Mouse (Mus musculus) midbrain, postnatal 0 days (tissue): ENCODE measurements around the gene Sgtb. TPM values are rescaled to one million over a fixed set of nuclear protein-coding genes. Genes with fewer than 3 reads are reported as not detected.

Source experiments
- ATAC-seq: fragments of 200-750 bp; cut with Nextera tagmentation; 2 replicates; pipeline ENCODE4 v1.8.0; 2017; ENCODE audit warnings: moderate number of reproducible peaks, mild to moderate bottlenecking, moderate TSS enrichment, moderate library complexity; ENCODE audit not compliant: low FRiP score
- DNase-seq: peaks from one replicate; pipeline ENCODE4 v3.0.0-alpha.2; 2015; ENCODE audit warnings: low spot score
- H3K27ac ChIP-seq: fragments of 300-500 bp; sonication (generic); 2 replicates; pipeline ENCODE4 v1.5.1; 2014; ENCODE audit warnings: low read depth, mild to moderate bottlenecking, low read length, mixed read lengths
- H3K27me3 ChIP-seq: fragments of 300-500 bp; sonication (generic); 2 replicates; pipeline ENCODE4 v1.6.1; 2014; ENCODE audit warnings: low read length, control low read depth, mixed read lengths; ENCODE audit not compliant: insufficient read depth
- H3K36me3 ChIP-seq: fragments of 300-500 bp; sonication (generic); 2 replicates; pipeline ENCODE4 v1.6.1; 2014; ENCODE audit warnings: low read length, control low read depth, mixed read lengths; ENCODE audit not compliant: insufficient read depth
- H3K4me1 ChIP-seq: fragments of 300-500 bp; sonication (generic); 2 replicates; pipeline ENCODE4 v1.6.1; 2014; ENCODE audit warnings: mild to moderate bottlenecking, control low read depth, antibody characterized with exemption, low read length, mixed read lengths; ENCODE audit not compliant: insufficient read depth
- H3K4me2 ChIP-seq: fragments of 300-500 bp; sonication (generic); 2 replicates; pipeline ENCODE4 v1.6.1; 2014; ENCODE audit warnings: low read depth, mild to moderate bottlenecking, low read length, mixed read lengths; ENCODE audit not compliant: poor library complexity, severe bottlenecking
- H3K4me3 ChIP-seq: fragments of 300-500 bp; sonication (generic); 2 replicates; pipeline ENCODE4 v1.5.1; 2014; ENCODE audit warnings: low read depth, mild to moderate bottlenecking, low read length, moderate library complexity
- H3K9ac ChIP-seq: fragments of 300-500 bp; sonication (generic); replicated peaks from 2 replicates; pipeline ENCODE4 v1.6.1; 2014; ENCODE audit warnings: mild to moderate bottlenecking, low read length, moderate library complexity, mixed read lengths; ENCODE audit not compliant: poor library complexity, severe bottlenecking
- H3K9me3 ChIP-seq: fragments of 300-500 bp; sonication (generic); 2 replicates; pipeline ENCODE4 v1.6.1; 2016; ENCODE audit warnings: low read length, control low read depth
- CTCF ChIP-seq: IDR thresholded peaks from 2 replicates; pipeline ENCODE4 v1.5.1; 2016; ENCODE audit warnings: antibody characterized with exemption, mild to moderate bottlenecking
- WGBS: fragments of 180-500 bp; shearing (Covaris S2); extraction: QIAGEN DNeasy Blood & Tissue Kit; methylation state at CpG from one replicate; pipeline ENCODE4 v1.1.7; 2014; 5-methylcytosine and 5-hydroxymethylcytosine counted together
- polyA plus RNA-seq: library from polyadenylated mRNA; unstranded; fragments of >200 nt; fragmentation: Nextera tagmentation; extraction: Ambion mirVana; gene quantifications from 2 replicates; pipeline ENCODE4 v1.2.1, GENCODE M21; 2015
- total RNA-seq: library from RNA; depleted of rRNA; stranded (reverse); fragments of >200 nt; gene quantifications from 2 replicates; pipeline ENCODE4 v1.2.3, GENCODE M21; 2014

Gene Sgtb
- total and polyA plus RNA-seq, 2 experiments from 2014 or later = 19.8 to 33.0 TPM

DNA sequence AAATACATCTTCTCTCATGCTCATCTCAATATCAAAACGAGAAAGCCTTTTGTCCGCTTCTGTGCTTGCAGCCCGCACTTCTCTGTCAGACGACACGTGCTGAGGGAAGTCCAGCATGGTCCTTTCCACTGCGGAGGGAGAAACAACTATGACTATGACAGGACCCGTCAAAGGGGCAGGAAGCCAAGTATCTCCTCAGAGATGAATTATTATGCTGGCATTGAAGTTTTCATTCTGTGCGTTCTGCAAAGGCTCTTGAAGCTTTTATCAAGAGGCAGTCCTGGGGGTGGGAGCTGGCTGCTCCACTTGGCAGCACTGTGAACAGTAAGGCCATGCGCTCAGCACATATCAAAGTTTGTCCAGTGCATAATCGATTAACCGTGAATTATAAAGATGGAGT, 40.3 kb upstream of the Sgtb start:
- DNase-seq = peak; percentile 15
- Histone ChIP-seq H3K4me1 (no peaks in the 10 kb centered on the region), H3K27me3 (no peaks in the 10 kb centered on the region), H3K4me3 (no peak overlapping the region), H3K9ac (no peak overlapping the region), H3K9me3 (no peaks in the 10 kb centered on the region), H3K27ac (no peak overlapping the region), H3K36me3 (peaks cover 49% of the 10 kb centered on the region), H3K4me2 (no peak overlapping the region)
- WGBS = 88% methylated on average over 11 of the region's 11 CpGs
- ATAC-seq = no peak
- TF ChIP-seq CTCF = no peak

DNA sequence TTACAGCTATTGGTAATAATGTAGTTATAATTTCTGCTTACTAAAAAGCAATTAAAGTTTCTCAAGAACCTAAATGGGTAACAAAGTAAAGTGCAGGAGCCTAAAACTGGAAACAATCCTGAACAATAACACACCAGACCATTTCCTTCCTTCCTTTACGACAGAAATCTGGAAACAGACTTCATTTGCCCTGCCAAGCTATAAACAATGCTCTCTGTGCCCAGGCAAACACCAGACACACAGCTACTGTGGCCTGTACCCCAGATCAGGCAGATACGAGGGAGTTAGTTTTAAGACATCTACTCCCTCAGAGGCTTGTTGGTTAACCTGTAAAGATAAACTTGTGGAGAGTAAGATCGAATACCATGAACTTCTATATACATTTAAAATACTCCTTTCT, 38.8 kb upstream of the Sgtb start:
- WGBS = 78% methylated on average over 3 of the region's 3 CpGs
- Histone ChIP-seq H3K27me3 (no peaks in the 10 kb centered on the region), H3K36me3 (peaks cover 40% of the 10 kb centered on the region), H3K4me3 (no peak overlapping the region), H3K4me2 (no peak overlapping the region), H3K4me1 (no peaks in the 10 kb centered on the region), H3K27ac (no peak overlapping the region), H3K9me3 (no peaks in the 10 kb centered on the region), H3K9ac (no peak overlapping the region)
- no peak for DNase-seq
- ATAC-seq = no peak
- TF ChIP-seq CTCF = no peak

DNA sequence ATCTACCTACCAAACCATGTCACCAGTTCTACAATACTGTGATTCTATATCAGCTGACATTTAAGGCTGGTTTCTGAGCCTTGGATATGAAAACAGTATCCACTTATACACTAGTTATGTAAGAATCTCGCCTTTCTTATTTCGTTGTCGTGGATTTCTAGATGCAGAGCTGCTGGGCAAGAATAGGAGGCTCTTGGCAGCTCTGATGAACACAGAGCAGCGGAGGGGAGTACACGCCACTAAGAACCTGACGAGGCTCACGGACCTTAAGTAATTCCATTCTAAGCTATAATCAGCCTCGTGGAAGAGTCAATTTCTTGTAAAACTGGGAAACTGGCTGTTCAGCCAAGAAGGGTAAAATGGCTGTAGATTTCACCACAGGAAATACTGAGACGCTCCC, 37.2 kb upstream of the Sgtb start:
- no peak overlapping the region for H3K4me2 ChIP-seq
- no peaks in the 10 kb centered on the region for H3K27me3 ChIP-seq
- H3K36me3 ChIP-seq = peaks cover 43% of the 10 kb centered on the region
- WGBS = 87% methylated on average over 9 of the region's 9 CpGs
- H3K4me1 ChIP-seq = no peaks in the 10 kb centered on the region
- no peak overlapping the region for H3K4me3 ChIP-seq
- TF ChIP-seq CTCF = no peak
- ATAC-seq (no peak), DNase-seq (no peak)
- no peaks in the 10 kb centered on the region for H3K9me3 ChIP-seq
- no peak overlapping the region for H3K9ac ChIP-seq
- H3K27ac ChIP-seq = no peak overlapping the region

DNA sequence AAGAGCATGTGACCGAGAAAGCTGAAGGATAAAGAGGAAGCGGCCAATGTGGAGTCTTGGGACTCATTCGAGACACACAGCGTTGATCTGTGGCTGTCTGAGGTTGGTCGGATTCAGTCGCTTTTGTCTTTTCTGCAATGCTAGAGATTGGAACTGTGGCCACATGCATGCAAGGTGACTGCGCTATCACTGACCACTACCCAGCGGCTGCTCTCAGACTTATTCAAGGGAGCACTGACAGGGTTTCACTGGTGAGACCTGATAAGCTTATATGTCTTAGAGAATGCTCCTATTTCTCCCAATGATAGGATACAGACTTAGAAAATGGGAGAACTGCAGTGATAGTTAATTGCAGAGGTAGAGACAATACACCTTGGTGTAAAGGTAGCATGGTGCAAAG, 35.3 kb upstream of the Sgtb start:
- TF ChIP-seq CTCF = no peak
- H3K9ac ChIP-seq = no peak overlapping the region
- WGBS = 96% methylated on average over 8 of the region's 8 CpGs
- no peak overlapping the region for H3K4me3 ChIP-seq
- H3K4me2 ChIP-seq = no peak overlapping the region
- ATAC-seq (no peak), DNase-seq (no peak)
- no peaks in the 10 kb centered on the region for H3K4me1 ChIP-seq
- H3K36me3 ChIP-seq = peaks cover 26% of the 10 kb centered on the region
- no peak overlapping the region for H3K27ac ChIP-seq
- no peaks in the 10 kb centered on the region for H3K9me3 ChIP-seq
- no peaks in the 10 kb centered on the region for H3K27me3 ChIP-seq

DNA sequence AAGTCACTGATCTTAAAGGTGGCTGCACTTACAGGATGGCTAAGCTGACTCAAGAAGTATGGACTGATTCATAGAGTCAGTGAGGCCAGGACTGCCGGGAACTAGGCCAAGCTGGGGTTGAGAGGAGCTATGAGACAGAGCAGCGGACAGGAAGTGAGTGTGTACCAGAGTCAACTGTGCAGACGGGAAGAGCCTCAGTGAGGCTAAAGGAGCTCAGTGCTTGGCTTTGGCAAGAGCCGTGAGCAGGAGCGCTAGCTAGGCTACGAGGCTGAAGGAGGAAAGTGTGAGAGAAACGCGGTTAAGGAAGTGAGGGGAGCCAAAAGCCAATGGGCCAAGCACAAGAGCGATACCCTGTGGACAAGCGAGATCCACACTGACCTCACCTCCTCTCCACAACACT, 34.8 kb upstream of the Sgtb start:
- WGBS = 82% methylated on average over 10 of the region's 10 CpGs
- ATAC-seq = no peak
- H3K9ac ChIP-seq = no peak overlapping the region
- no peak for DNase-seq
- H3K4me3 ChIP-seq = no peak overlapping the region
- TF ChIP-seq CTCF = no peak
- H3K27me3 ChIP-seq = no peaks in the 10 kb centered on the region
- no peak overlapping the region for H3K27ac ChIP-seq
- no peaks in the 10 kb centered on the region for H3K9me3 ChIP-seq
- no peak overlapping the region for H3K4me2 ChIP-seq
- H3K36me3 ChIP-seq = peaks cover 23% of the 10 kb centered on the region
- H3K4me1 ChIP-seq = no peaks in the 10 kb centered on the region

DNA sequence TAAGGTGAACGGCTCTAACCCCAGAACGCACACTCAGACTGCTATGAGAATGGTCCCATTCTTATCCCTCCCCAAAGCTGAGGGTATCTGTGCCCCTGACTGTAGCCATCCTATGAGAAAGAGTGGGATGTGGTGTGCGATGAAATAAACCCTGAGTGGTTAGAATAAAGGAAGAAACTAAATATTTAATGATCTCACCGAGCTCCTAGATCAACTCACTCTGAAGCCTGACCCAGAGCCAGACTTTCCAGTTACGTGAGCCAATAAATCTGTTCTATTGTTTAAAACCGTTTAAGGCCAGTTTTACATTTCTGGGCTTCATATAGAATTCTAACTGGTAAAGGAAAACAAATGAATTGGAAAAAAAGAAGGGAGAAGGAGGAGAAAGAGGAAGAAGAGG, 32.5 kb upstream of the Sgtb start:
- no peak for TF ChIP-seq CTCF

More for the DNA sequence above, 32.5 kb upstream of the Sgtb start:
- WGBS = 82% methylated on average over 6 of the region's 6 CpGs
- Histone ChIP-seq H3K9me3 (no peaks in the 10 kb centered on the region), H3K27me3 (no peaks in the 10 kb centered on the region), H3K9ac (no peak overlapping the region), H3K36me3 (peaks cover 14% of the 10 kb centered on the region), H3K27ac (no peak overlapping the region), H3K4me1 (no peaks in the 10 kb centered on the region), H3K4me3 (no peak overlapping the region), H3K4me2 (no peak overlapping the region)
- DNase-seq (no peak), ATAC-seq (no peak)
